Mouse (Mus musculus): Measurements from ENCODE around the gene Scrn2.

GRCm38 (mm10) chr11:97069770-97070169 is 40.0 kb downstream of the Scrn2 start:
- TF ChIP-seq CTCF (IDR thresholded peaks at IDR 0.05; ENCODE audit: borderline replicate concordance, extremely low read depth, insufficient read depth, insufficient read length) (no peak), POLR2A (IDR thresholded peaks at IDR 0.05; ENCODE audit: borderline replicate concordance, extremely low read depth, insufficient read depth, insufficient read length, poor library complexity, severe bottlenecking) (no peak)

All from brain, embryonic 14.5 days (tissue).